Mouse (Mus musculus) C2C12 (cell line): ENCODE data around the gene Nfix. TPM values are rescaled to one million over a fixed set of nuclear protein-coding genes. Genes with fewer than 3 reads are reported as not detected.
A peak's percentile ranks its signal among the peaks of the same experiment; 100 is the strongest.

Experiments
- H3K27me3 ChIP-seq: one replicate; pipeline ENCODE4 v1.6.1; 2011; ENCODE audit not compliant: control insufficient read depth, insufficient read depth, insufficient read length
- H3K36me3 ChIP-seq: one replicate; pipeline ENCODE4 v1.6.1; 2011; ENCODE audit not compliant: control insufficient read depth, insufficient read depth
- H3K4me3 ChIP-seq: one replicate; pipeline ENCODE4 v1.5.1; 2011; ENCODE audit warnings: mild to moderate bottlenecking, control low read depth; ENCODE audit not compliant: poor library complexity, insufficient read depth, severe bottlenecking
- H3K79me2 ChIP-seq: one replicate; pipeline ENCODE4 v1.6.1; 2011; ENCODE audit not compliant: control insufficient read depth, insufficient read depth
- H3K79me3 ChIP-seq: one replicate; pipeline ENCODE4 v1.6.1; 2011; ENCODE audit warnings: low read depth, control low read depth
- H3ac ChIP-seq: one replicate; pipeline ENCODE3; 2011; ENCODE audit warnings: low read depth; ENCODE audit not compliant: control insufficient read depth, insufficient read length
- CEBPB ChIP-seq: IDR thresholded peaks from one replicate; pipeline ENCODE4 v1.6.1; 2011; ENCODE audit warnings: low read depth, mild to moderate bottlenecking, control low read depth, moderate library complexity
- CTCF ChIP-seq: IDR thresholded peaks from one replicate; pipeline ENCODE4 v1.5.1; 2011; ENCODE audit not compliant: control insufficient read depth, insufficient read depth, insufficient read length
- FOSL1 ChIP-seq: IDR thresholded peaks from one replicate; pipeline ENCODE4 v1.8.0; 2011; ENCODE audit warnings: mild to moderate bottlenecking, low read length; ENCODE audit not compliant: poor library complexity, insufficient read depth, severe bottlenecking
- MAX ChIP-seq: IDR thresholded peaks from one replicate; pipeline ENCODE4 v1.6.1; 2011; ENCODE audit warnings: mild to moderate bottlenecking, control low read depth
- MYOD1 ChIP-seq: IDR thresholded peaks from one replicate; pipeline ENCODE4 v1.6.1; 2011; ENCODE audit warnings: low read depth; ENCODE audit not compliant: control insufficient read depth, insufficient read length
- MYOG ChIP-seq: IDR thresholded peaks from one replicate; pipeline ENCODE4 v1.6.1; 2011; ENCODE audit not compliant: control insufficient read depth, insufficient read length; ENCODE audit errors: extremely low read depth
- USF1 ChIP-seq: IDR thresholded peaks from one replicate; pipeline ENCODE4 v1.6.1; 2011; ENCODE audit warnings: low read depth, mild to moderate bottlenecking, control low read depth, moderate library complexity
- polyA plus RNA-seq: library from polyadenylated mRNA; unstranded; fragments of >200 nt; fragmentation: generic; extraction: Trizol; gene quantifications from one replicate; pipeline ENCODE4 v1.2.1, GENCODE M21; 2012; ENCODE audit warnings: missing spikeins

Gene Nfix
- polyA plus RNA-seq, 1 experiment: 50.7 TPM

DNA sequence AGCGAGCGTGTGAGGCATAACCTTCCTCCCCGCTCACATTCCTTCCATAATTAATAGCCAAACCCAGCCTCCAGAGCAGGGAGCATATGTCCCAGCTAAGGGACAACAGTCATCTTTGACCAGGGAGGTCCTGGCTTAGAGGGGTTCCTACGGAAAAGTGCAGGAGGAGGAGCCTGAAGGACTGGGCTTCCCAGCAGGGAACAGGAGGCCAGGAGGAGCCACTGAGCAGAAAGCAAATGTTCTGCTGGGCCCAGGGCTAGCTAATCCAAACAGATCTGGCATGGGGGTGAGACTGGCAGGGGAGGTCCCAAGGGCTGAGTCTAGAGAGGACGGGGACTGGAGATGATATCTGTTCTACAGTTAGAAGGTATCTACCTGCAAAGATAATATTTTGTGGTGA, 42.6 kb downstream of the Nfix start:
- H3K79me2 ChIP-seq: peaks cover 93% of the 10 kb centered on the region
- no peaks in the 10 kb centered on the region for H3K27me3 ChIP-seq
- H3K36me3 ChIP-seq: peaks cover 64% of the 10 kb centered on the region
- H3K4me3 ChIP-seq: no peak overlapping the region
- no peak overlapping the region for H3ac ChIP-seq
- peaks cover 37% of the 10 kb centered on the region for H3K79me3 ChIP-seq
- no peak for TF ChIP-seq CEBPB
- no peak for TF ChIP-seq USF1
- TF ChIP-seq MYOD1: no peak
- no peak for TF ChIP-seq MYOG
- TF ChIP-seq FOSL1: no peak
- no peak for TF ChIP-seq MAX
- no peak for TF ChIP-seq CTCF

DNA sequence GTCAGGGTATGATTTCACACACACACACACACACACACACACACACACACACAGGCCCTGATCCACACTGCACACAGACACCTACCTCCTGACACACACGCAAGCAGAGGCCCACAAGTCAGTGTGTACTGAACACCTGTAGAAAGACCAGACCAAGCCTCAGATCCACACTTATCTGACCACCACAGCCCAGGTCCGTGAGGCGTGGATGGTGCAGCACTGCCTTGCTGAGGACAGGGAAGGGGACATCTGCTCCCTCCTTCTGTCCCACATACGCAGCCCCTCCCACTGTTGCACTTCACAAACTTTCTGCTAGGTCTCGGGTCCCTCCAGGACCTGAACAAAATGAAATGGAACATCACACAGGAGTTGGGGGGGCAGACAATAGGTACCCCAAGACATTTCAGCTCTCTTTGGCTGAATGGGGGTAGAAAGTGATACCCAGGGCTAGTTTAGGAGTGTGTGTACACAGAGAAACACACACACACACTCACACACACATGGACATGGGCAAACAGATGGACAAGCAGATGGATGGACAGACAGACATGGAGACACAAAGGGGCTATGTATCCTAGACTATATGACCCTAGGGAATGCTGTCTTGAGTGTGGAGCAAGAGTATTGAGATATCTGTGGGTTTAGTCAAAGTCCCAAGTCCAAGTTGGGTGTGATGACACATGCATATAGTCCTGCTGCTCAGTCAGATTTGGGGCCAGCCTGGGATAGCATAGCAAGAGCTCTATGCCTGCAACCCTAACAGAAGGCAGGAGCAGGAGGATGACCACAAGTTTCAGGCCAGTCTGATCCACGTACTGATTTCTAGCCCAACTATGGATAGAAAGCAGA, 47.2 kb downstream of the Nfix start:
- Histone ChIP-seq H3K4me3 (no peak overlapping the region), H3K79me3 (peaks cover 20% of the 10 kb centered on the region), H3K27me3 (no peaks in the 10 kb centered on the region), H3ac (no peak overlapping the region), H3K79me2 (peaks cover 89% of the 10 kb centered on the region), H3K36me3 (peaks cover 52% of the 10 kb centered on the region)
- TF ChIP-seq CEBPB (no peak), MYOD1 (peak; percentile 51)

DNA sequence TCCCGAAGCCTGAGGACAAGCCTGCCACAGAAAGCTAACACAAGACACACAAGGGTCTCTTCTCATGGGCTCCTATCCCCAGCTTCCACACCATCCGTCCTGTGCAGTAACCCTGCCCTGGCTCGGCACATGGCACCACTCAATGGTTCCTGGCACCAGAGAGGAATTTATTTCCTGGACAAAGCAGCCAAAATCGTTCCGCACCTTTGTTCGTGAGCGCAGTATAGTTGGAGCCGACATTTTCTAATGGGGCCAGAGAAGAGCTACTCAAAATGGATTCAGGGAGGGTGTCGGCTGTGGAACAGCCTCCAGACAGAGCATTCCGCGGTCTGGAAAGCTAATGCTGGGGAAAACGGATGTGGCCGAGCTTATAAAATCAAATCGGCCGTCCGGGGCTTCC, 50.6 kb downstream of the Nfix start:
- TF ChIP-seq USF1 (no peak), MYOG (no peak), FOSL1 (no peak), CTCF (no peak)
- Histone ChIP-seq H3K27me3 (no peaks in the 10 kb centered on the region), H3ac (peak overlapping the region; percentile 60), H3K4me3 (no peak overlapping the region), H3K79me2 (peaks cover 79% of the 10 kb centered on the region), H3K36me3 (peaks cover 20% of the 10 kb centered on the region), H3K79me3 (peaks cover 2% of the 10 kb centered on the region)

DNA sequence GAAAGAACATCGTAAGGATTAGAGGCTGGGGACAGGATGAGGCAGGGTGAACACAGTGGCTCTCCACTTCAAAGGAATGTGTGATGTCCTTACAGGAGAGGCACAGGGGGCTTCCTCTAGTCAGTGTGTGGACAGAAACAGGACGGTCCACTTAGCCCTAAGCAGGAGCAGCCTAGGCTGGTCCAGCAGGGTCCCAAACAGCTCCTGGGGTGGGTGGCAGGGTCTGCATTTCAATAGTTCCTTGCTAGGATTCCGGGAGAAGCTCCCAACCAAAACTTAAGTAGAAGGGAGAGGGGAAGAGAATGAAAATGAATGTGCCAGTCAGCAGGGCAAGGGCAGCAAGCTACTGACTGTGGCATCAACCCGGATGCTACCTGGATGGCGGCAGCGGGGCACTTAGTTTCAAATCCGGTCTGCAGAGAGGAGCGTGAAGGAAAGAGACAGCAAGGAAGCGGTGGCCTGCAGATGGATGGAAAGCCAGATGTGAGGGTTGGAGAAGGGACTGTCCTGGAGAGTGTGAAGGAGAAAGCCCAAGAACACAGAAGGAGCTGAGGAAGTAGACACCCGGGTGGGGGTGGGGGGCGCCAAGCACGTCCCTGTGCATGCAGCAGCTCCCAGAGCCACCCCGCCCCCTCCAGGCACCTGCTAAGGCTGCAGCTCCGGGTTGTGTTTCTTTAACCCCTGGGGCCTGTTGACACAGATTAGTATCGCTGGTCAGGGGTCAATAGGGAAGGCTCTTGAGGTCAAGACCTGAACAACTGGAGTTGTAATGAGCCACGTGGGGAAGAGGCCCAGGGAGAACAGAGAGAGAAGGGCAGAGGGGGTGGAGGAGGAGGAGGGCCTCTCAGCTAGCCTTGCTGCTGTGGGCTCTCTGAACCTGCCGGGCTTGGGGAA, 54.9 kb downstream of the Nfix start:
- TF ChIP-seq USF1: no peak
- no peak for TF ChIP-seq MAX
- no peak for TF ChIP-seq MYOD1
- no peak for TF ChIP-seq CEBPB
- no peak for TF ChIP-seq FOSL1
- TF ChIP-seq MYOG: no peak
- TF ChIP-seq CTCF: no peak
- no peaks in the 10 kb centered on the region for H3K27me3 ChIP-seq
- H3ac ChIP-seq: no peak overlapping the region
- peaks cover 66% of the 10 kb centered on the region for H3K79me2 ChIP-seq
- H3K79me3 ChIP-seq: no peaks in the 10 kb centered on the region
- H3K36me3 ChIP-seq: peaks cover 12% of the 10 kb centered on the region
- no peak overlapping the region for H3K4me3 ChIP-seq

DNA sequence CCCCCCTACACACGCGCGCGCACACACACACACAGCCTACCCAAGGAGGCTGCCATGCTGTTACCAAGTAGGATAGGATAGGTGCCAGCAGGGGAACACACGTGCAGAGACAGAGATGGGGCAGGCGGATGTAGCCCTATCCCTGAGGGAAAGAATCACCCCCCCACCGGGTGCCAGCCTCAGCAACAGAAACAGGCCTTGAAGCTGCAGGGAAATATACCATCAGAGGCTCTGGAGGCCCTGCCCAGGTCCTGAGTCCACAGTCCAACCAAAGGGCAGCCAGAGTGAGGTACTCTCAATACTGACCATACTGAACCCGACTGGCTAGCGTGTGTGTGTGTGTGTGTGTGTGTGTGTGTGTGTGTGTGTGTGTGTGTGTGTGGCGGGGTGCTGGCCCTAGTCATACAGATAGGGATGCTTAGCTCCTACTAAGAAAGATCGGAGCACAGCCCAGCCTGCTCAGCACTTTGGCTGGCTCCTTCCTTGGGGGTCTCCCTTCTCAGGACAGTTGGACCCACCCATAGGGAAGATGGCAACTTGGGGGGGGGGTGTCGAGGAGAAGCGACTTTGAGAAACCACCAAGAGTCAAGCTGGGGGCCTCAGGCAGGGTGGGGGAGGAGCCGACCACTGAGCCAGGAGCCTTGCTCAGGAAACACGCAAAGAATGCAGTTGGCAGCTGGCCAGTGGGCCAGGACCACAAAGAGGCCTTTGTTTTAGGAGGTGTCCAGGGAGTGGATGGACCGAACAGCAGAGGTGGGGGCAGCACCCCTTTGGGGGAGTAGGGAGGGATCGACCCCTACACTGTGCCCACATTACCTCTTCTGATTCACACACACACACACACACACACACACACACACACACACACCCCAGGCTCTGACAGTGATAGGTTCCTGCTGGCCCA, 56.4 kb downstream of the Nfix start:
- TF ChIP-seq MAX (peak; percentile 20), FOSL1 (no peak), MYOG (no peak)
- no peaks in the 10 kb centered on the region for H3K79me3 ChIP-seq
- H3K27me3 ChIP-seq: no peaks in the 10 kb centered on the region
- peaks cover 65% of the 10 kb centered on the region for H3K79me2 ChIP-seq
- H3ac ChIP-seq: peak overlapping the region; percentile 46
- no peak overlapping the region for H3K4me3 ChIP-seq
- peaks cover 9% of the 10 kb centered on the region for H3K36me3 ChIP-seq
